21 mouse cellular contexts compared by ENCODE assay signal in genomic region chr1:168071974-168072373, GRCm38 (mm10).
DNase-seq lines count a peak whose midpoint lies in the region; ATAC-seq and TF ChIP-seq lines count a peak whose summit lies in the region.
"Had no signal": no experiment of that assay in that cellular context is flagged by ENCODE, and none has a peak within 500 bp of the region (broad histone marks: within the 10 kb centered on the region; RNA-seq: fewer than 3 reads in every experiment).

No protein-coding gene starts in this region.

- TF ChIP-seq CTCF in intestine, postnatal 0 days (IDR thresholded peaks at IDR 0.05; ENCODE audit: low read depth) = no peak
- no peak for TF ChIP-seq CTCF in testis, adult 2 months (IDR thresholded peaks at IDR 0.05; ENCODE audit: control insufficient read depth, insufficient read depth, insufficient replicate concordance, low read depth, low read length)

- whole genome bisulfite sequencing in intestine, embryonic 14.5 days = 49% methylated on average over 5 of the region's 5 CpGs
- WGBS in intestine, postnatal 0 days = 69% methylated on average over 5 of the region's 5 CpGs

- TF ChIP-seq POLR2A in testis, adult 2 months (IDR thresholded peaks at IDR 0.05; ENCODE audit: control insufficient read depth, low read depth, low read length) = no peak

- no peaks in the 10 kb centered on the region for H3K27me3 ChIP-seq in intestine, embryonic 14.5 days (replicated peaks; ENCODE audit: control insufficient read depth, insufficient read depth, low read length)
- H3K27me3 ChIP-seq in intestine, postnatal 0 days (replicated peaks; ENCODE audit: control insufficient read depth, insufficient read depth, low read length) = no peaks in the 10 kb centered on the region
- no peaks in the 10 kb centered on the region for H3K27me3 ChIP-seq in testis, adult 2 months (ENCODE audit: control insufficient read depth, insufficient read depth, low read length)
- H3K27me3 ChIP-seq: hindbrain, embryonic 12.5 days; liver, embryonic 12.5 days; midbrain, embryonic 13.5 days; neural tube, embryonic 13.5 days had no signal

- no peak overlapping the region for H3K4me2 ChIP-seq in intestine, embryonic 14.5 days (ENCODE audit: low read length)
- no peak overlapping the region for H3K4me2 ChIP-seq in intestine, postnatal 0 days (replicated peaks; ENCODE audit: low read depth)
- H3K4me2 ChIP-seq: hindbrain, embryonic 12.5 days; liver, embryonic 12.5 days; midbrain, embryonic 13.5 days; neural tube, embryonic 13.5 days had no signal

- intact Hi-C loops in heart, postnatal 25 days (cut with DNase I) = no loop called here

- no peaks in the 10 kb centered on the region for H3K9me3 ChIP-seq in intestine, embryonic 14.5 days (ENCODE audit: control insufficient read depth, low read length)
- no peaks in the 10 kb centered on the region for H3K9me3 ChIP-seq in intestine, postnatal 0 days (ENCODE audit: control insufficient read depth)
- H3K9me3 ChIP-seq: hindbrain, embryonic 12.5 days; liver, embryonic 12.5 days; midbrain, embryonic 13.5 days; neural tube, embryonic 13.5 days had no signal

- peak overlapping the region; percentile 22; the same call in 1 of the 2 replicates for H3K27ac ChIP-seq in intestine, embryonic 14.5 days (ENCODE audit: low read depth)
- H3K27ac ChIP-seq in intestine, postnatal 0 days (ENCODE audit: low read depth, low read length) = no peak overlapping the region
- peak overlapping the region; percentile 42; the same call in 1 of the 2 replicates for H3K27ac ChIP-seq in testis, adult 2 months (ENCODE audit: control insufficient read depth, insufficient read depth, low read depth, low read length)
- H3K27ac ChIP-seq: hindbrain, embryonic 12.5 days; liver, embryonic 12.5 days; macrophage; midbrain, embryonic 13.5 days; neural tube, embryonic 13.5 days had no signal

- no peak overlapping the region for H3K4me3 ChIP-seq in intestine, embryonic 14.5 days (ENCODE audit: low read depth, low read length)
- no peak overlapping the region for H3K4me3 ChIP-seq in intestine, postnatal 0 days (ENCODE audit: low read depth, low read length)
- no peak overlapping the region for H3K4me3 ChIP-seq in testis, adult 2 months (ENCODE audit: control insufficient read depth, low read depth, low read length)
- H3K4me3 ChIP-seq: erythroblast, embryonic 14.5 days; hindbrain, embryonic 12.5 days; liver, embryonic 12.5 days; midbrain, embryonic 13.5 days; neural tube, embryonic 13.5 days had no signal

- H3K4me1 ChIP-seq in intestine, embryonic 14.5 days (replicated peaks; ENCODE audit: control insufficient read depth, insufficient read depth, low read length) = no peaks in the 10 kb centered on the region; the same call in 1 of the 2 replicates
- H3K4me1 ChIP-seq in intestine, postnatal 0 days (replicated peaks; ENCODE audit: control insufficient read depth, insufficient read depth, low read length) = no peaks in the 10 kb centered on the region
- H3K4me1 ChIP-seq in testis, adult 2 months (ENCODE audit: control insufficient read depth, insufficient read depth, low read length) = no peaks in the 10 kb centered on the region
- H3K4me1 ChIP-seq: hindbrain, embryonic 12.5 days; liver, embryonic 12.5 days had no signal

- no peaks in the 10 kb centered on the region for H3K36me3 ChIP-seq in intestine, embryonic 14.5 days (ENCODE audit: control insufficient read depth, insufficient read depth, low read length)
- no peaks in the 10 kb centered on the region for H3K36me3 ChIP-seq in intestine, postnatal 0 days (ENCODE audit: control insufficient read depth, insufficient read depth)
- no peaks in the 10 kb centered on the region for H3K36me3 ChIP-seq in testis, adult 2 months (ENCODE audit: control insufficient read depth, insufficient read depth, low read length)
- H3K36me3 ChIP-seq: hindbrain, embryonic 12.5 days; liver, embryonic 12.5 days; midbrain, embryonic 13.5 days; neural tube, embryonic 13.5 days had no signal

- DNase-seq in heart, adult 18-20 months = peak; percentile 41 to 45
- DNase-seq in heart, postnatal 25 days (ENCODE audit: low spot score) = no peak
- no peak for DNase-seq in intestine, embryonic 14.5 days (ENCODE audit: low spot score)
- no peak for DNase-seq in testis, postnatal 10 days (ENCODE audit: low spot score)
- DNase-seq: adrenal gland, postnatal 25 days; B cell, adult 2 months; cerebellum, adult 2 months; cerebellum, postnatal 14 days; left cerebral cortex, postnatal 4 days; liver, postnatal 0 days; lung, postnatal 10 days; right cerebral cortex, postnatal 4 days had no signal

- no peak for ATAC-seq in intestine, embryonic 14.5 days (replicated peaks; ENCODE audit: low FRiP score, low TSS enrichment, low read depth)
- ATAC-seq in intestine, postnatal 0 days = no peak
- ATAC-seq: inflammation-experienced regulatory T-cells, adult 6 months; liver, embryonic 12.5 days; liver, postnatal 0 days; midbrain, embryonic 13.5 days had no signal

- no peak overlapping the region for H3K9ac ChIP-seq in intestine, embryonic 14.5 days (ENCODE audit: low read length)
- H3K9ac ChIP-seq in intestine, postnatal 0 days (ENCODE audit: low read depth, low read length) = no peak overlapping the region
- H3K9ac ChIP-seq: hindbrain, embryonic 12.5 days; liver, embryonic 12.5 days; liver, postnatal 0 days; midbrain, embryonic 13.5 days; neural tube, embryonic 13.5 days had no signal

Comparison
In these comparisons a context has a peak if more than half of its experiments do, and no peak if none do; other contexts are left out.
1. DNase-seq: peak in heart, adult 18-20 months (2 of 2); none in heart, postnatal 25 days (single experiment), intestine, embryonic 14.5 days (single experiment) and testis, postnatal 10 days (single experiment).